Mouse (Mus musculus) CH12.LX (cell line): ENCODE data around the gene Phf7. TPM values are rescaled to one million over a fixed set of nuclear protein-coding genes. Genes with fewer than 3 reads are reported as not detected.

Source experiments
- DNase-seq: peaks from one replicate; pipeline ENCODE4 v3.0.0-alpha.2; 2013; ENCODE audit errors: extremely low read depth
- H3K27ac ChIP-seq: 2 replicates; pipeline ENCODE4 v1.5.1; 2012; ENCODE audit warnings: low read depth, mild to moderate bottlenecking, control low read depth, moderate library complexity; ENCODE audit not compliant: insufficient read depth
- H3K27me3 ChIP-seq: replicated peaks from 2 replicates; pipeline ENCODE3; 2012; ENCODE audit warnings: inconsistent platforms
- H3K36me3 ChIP-seq, 2 experiments: replicated peaks in 1 of 2; 2 replicates each; pipeline versions ENCODE3 to v1.6.1; 2012; ENCODE audit warnings: inconsistent platforms in 1 of 2, low read length in 1 of 2, mild to moderate bottlenecking in 1 of 2, mixed read lengths in 1 of 2, moderate library complexity in 1 of 2; ENCODE audit not compliant: control insufficient read depth in 1 of 2, insufficient read depth in 1 of 2
- H3K4me1 ChIP-seq, 2 experiments: 2 replicates each; pipeline ENCODE4 v1.6.1; 2012; ENCODE audit warnings: inconsistent platforms in 1 of 2, moderate library complexity in 1 of 2; ENCODE audit not compliant: insufficient read depth in 2 of 2, control insufficient read depth in 1 of 2
- H3K4me2 ChIP-seq: 2 replicates; pipeline ENCODE4 v1.6.1; 2012; ENCODE audit warnings: low read depth, mild to moderate bottlenecking, control low read depth; ENCODE audit not compliant: poor library complexity, insufficient read depth, severe bottlenecking
- H3K4me3 ChIP-seq, 3 experiments: fragments of 150-350 bp in 1 of 3; sonication (generic) in 1 of 3; replicated peaks in 1 of 3; 2 replicates each; pipeline versions ENCODE3 to v1.5.1; 2011 to 2012; ENCODE audit warnings: low read depth in 2 of 3, low read length in 2 of 3, mild to moderate bottlenecking in 2 of 3, moderate library complexity in 2 of 3, control low read depth in 1 of 3, improper control_type of control experiment in 1 of 3, inconsistent platforms in 1 of 3, mixed read lengths in 1 of 3; ENCODE audit not compliant: poor library complexity in 1 of 3
- H3K79me2 ChIP-seq: replicated peaks from 2 replicates; pipeline ENCODE4 v1.6.1; 2012; ENCODE audit warnings: mild to moderate bottlenecking, moderate library complexity; ENCODE audit not compliant: control insufficient read depth, poor library complexity, insufficient read depth, severe bottlenecking; ENCODE audit errors: extremely low read depth
- H3K9ac ChIP-seq: 2 replicates; pipeline ENCODE4 v1.6.1; 2012; ENCODE audit warnings: low read depth, mild to moderate bottlenecking, control low read depth, moderate library complexity; ENCODE audit not compliant: insufficient read depth
- H3K9me3 ChIP-seq: replicated peaks from 2 replicates; pipeline ENCODE3; 2012; ENCODE audit warnings: low read length, inconsistent platforms, mixed read lengths
- CHD1 ChIP-seq: IDR thresholded peaks from 2 replicates; pipeline ENCODE4 v1.6.1; 2012; ENCODE audit warnings: low read depth, low read length, improper control_type of control experiment, inconsistent platforms
- CHD2 ChIP-seq: IDR thresholded peaks from 2 replicates; pipeline ENCODE4 v1.6.1; 2011; ENCODE audit warnings: low read length, improper control_type of control experiment
- CTCF ChIP-seq, 2 experiments: IDR thresholded peaks in 1 of 2; conservative IDR thresholded peaks in 1 of 2; 2 replicates each; pipeline ENCODE4 v1.5.1; 2011 to 2012; ENCODE audit warnings: low read depth in 2 of 2, low read length in 2 of 2, improper control_type of control experiment in 1 of 2, inconsistent platforms in 1 of 2, mild to moderate bottlenecking in 1 of 2, moderate library complexity in 1 of 2
- E2F4 ChIP-seq: IDR thresholded peaks from 2 replicates; pipeline ENCODE4 v1.6.1; 2011; ENCODE audit warnings: low read depth, low read length, improper control_type of control experiment; ENCODE audit not compliant: insufficient replicate concordance
- ELF1 ChIP-seq: IDR thresholded peaks from 2 replicates; pipeline ENCODE4 v1.6.1; 2014; ENCODE audit warnings: low read depth, mild to moderate bottlenecking, inconsistent platforms, low read length, improper control_type of control experiment
- HCFC1 ChIP-seq: IDR thresholded peaks from 2 replicates; pipeline ENCODE4 v1.6.1; 2012; ENCODE audit warnings: low read depth, mild to moderate bottlenecking, inconsistent platforms, low read length, improper control_type of control experiment
- JUN ChIP-seq: IDR thresholded peaks from 2 replicates; pipeline ENCODE4 v1.6.1; 2011; ENCODE audit warnings: low read depth, mild to moderate bottlenecking, low read length, improper control_type of control experiment, moderate library complexity; ENCODE audit not compliant: insufficient read depth
- KAT2A ChIP-seq: IDR thresholded peaks from 2 replicates; pipeline ENCODE4 v1.6.1; 2012; ENCODE audit warnings: low read length, improper control_type of control experiment, inconsistent platforms; ENCODE audit not compliant: insufficient replicate concordance
- MAFK ChIP-seq: IDR thresholded peaks from 2 replicates; pipeline ENCODE4 v1.6.1; 2011; ENCODE audit warnings: low read length, improper control_type of control experiment; ENCODE audit not compliant: insufficient replicate concordance
- MAX ChIP-seq: IDR thresholded peaks from 2 replicates; pipeline ENCODE4 v1.6.1; 2011; ENCODE audit warnings: low read length, improper control_type of control experiment
- MAZ ChIP-seq: IDR thresholded peaks from 2 replicates; pipeline ENCODE4 v1.6.1; 2012; ENCODE audit warnings: low read depth, mild to moderate bottlenecking, inconsistent platforms, low read length, improper control_type of control experiment, moderate library complexity
- MXI1 ChIP-seq: IDR thresholded peaks from 2 replicates; pipeline ENCODE4 v1.6.1; 2011; ENCODE audit warnings: mild to moderate bottlenecking, low read depth, low read length, improper control_type of control experiment
- MYC ChIP-seq: IDR thresholded peaks from 2 replicates; pipeline ENCODE4 v1.6.1; 2011; ENCODE audit warnings: low read depth, mild to moderate bottlenecking, improper control_type of control experiment, low read length
- NELFE ChIP-seq: IDR thresholded peaks from 2 replicates; pipeline ENCODE4 v1.6.1; 2011; ENCODE audit warnings: low read depth, low read length, improper control_type of control experiment
- POLR2A ChIP-seq: IDR thresholded peaks from 2 replicates; pipeline ENCODE4 v1.6.1; 2011; ENCODE audit warnings: low read depth, mild to moderate bottlenecking, improper control_type of control experiment, low read length
- POLR2AphosphoS2 ChIP-seq: IDR thresholded peaks from 2 replicates; pipeline ENCODE4 v1.6.1; 2011; ENCODE audit warnings: low read depth, low read length, improper control_type of control experiment
- RAD21 ChIP-seq: IDR thresholded peaks from 2 replicates; pipeline ENCODE4 v1.6.1; 2011; ENCODE audit warnings: low read depth, mild to moderate bottlenecking, low read length, improper control_type of control experiment, moderate library complexity
- SIN3A ChIP-seq: IDR thresholded peaks from 2 replicates; pipeline ENCODE4 v1.6.1; 2012; ENCODE audit warnings: low read length, improper control_type of control experiment, inconsistent platforms
- TCF12 ChIP-seq: IDR thresholded peaks from 2 replicates; pipeline ENCODE4 v1.6.1; 2014; ENCODE audit warnings: low read depth, mild to moderate bottlenecking, inconsistent platforms, low read length, improper control_type of control experiment
- ZC3H11A ChIP-seq: IDR thresholded peaks from 2 replicates; pipeline ENCODE4 v1.6.1; 2012; ENCODE audit warnings: low read depth, mild to moderate bottlenecking, inconsistent platforms, low read length, improper control_type of control experiment
- ZKSCAN1 ChIP-seq: IDR thresholded peaks from 2 replicates; pipeline ENCODE4 v1.6.1; 2012; ENCODE audit warnings: low read depth, inconsistent platforms, low read length, improper control_type of control experiment, borderline replicate concordance
- dilution Hi-C: fragments of 300-500 bp; cut with MboI; formaldehyde crosslinking; loops from 2 replicates; pipeline ENCODE4 v1.14.3; 2020; ENCODE audit warnings: low sequenced_read_pairs; ENCODE audit not compliant: extremely low pct_unique_long_range_greater_than_20kb, extremely low pct_ligation_motif_present
- in situ Hi-C: fragments of 300-500 bp; cut with MboI; formaldehyde crosslinking; loops from 3 replicates; pipeline ENCODE4 v1.14.3; 2019; ENCODE audit warnings: low sequenced_read_pairs, low pct_ligation_motif_present, low pct_unique_long_range_greater_than_20kb, mixed read lengths
- polyA plus RNA-seq: library from polyadenylated mRNA; unstranded; fragments of >175 nt; gene quantifications from 2 replicates; pipeline ENCODE4 v1.2.1, GENCODE M21; 2012; ENCODE audit warnings: low read depth; ENCODE audit not compliant: insufficient read length
- total RNA-seq, 2 experiments: library from RNA; depleted of rRNA; stranded (reverse); fragments of 300-350 nt in 1 of 2; fragments of >200 nt in 1 of 2; gene quantifications; 2 replicates each; pipeline ENCODE4 v1.2.3; 2012 to 2014

The Phf7 gene
- total and polyA plus RNA-seq, 3 experiments = 10.0 to 13.9 (median 13.5) TPM

- peaks cover 12% of the 10 kb centered on the region for H3K27me3 ChIP-seq
- H3K4me1 ChIP-seq = peaks cover 5 to 20% of the 10 kb centered on the region in 2 experiments; a peak in 3 of 4 replicates
- TF ChIP-seq ZKSCAN1 = no peak
- TF ChIP-seq E2F4 = no peak
- TF ChIP-seq CHD2 = no peak
- TF ChIP-seq HCFC1 = no peak
- TF ChIP-seq SIN3A = no peak
- no peak for TF ChIP-seq MXI1
- TF ChIP-seq CHD1 = no peak
- TF ChIP-seq POLR2AphosphoS2 = no peak
- TF ChIP-seq ZC3H11A = no peak
- no peak for TF ChIP-seq MAFK
- no peak for TF ChIP-seq TCF12
- TF ChIP-seq ELF1 = no peak
- TF ChIP-seq POLR2A = no peak
- TF ChIP-seq RAD21 = no peak
- no peak for TF ChIP-seq NELFE
- TF ChIP-seq JUN = no peak
- TF ChIP-seq MAZ = no peak
- H3K9ac ChIP-seq = no peak overlapping the region
- dilution Hi-C loops = no loop called here
- peaks cover 2 to 8% of the 10 kb centered on the region in 2 experiments for H3K36me3 ChIP-seq
- H3K27ac ChIP-seq = no peak overlapping the region
- peaks cover 23% of the 10 kb centered on the region for H3K79me2 ChIP-seq
- in situ Hi-C loops = no loop called here
- H3K4me2 ChIP-seq = no peak overlapping the region
- no peak for DNase-seq
- no peaks in the 10 kb centered on the region for H3K9me3 ChIP-seq
- H3K4me3 ChIP-seq = no peak overlapping the region
Measured at GRCm38 (mm10) chr14:31209133-31209557, 42.0 kb downstream of the Phf7 start.

- Histone ChIP-seq H3K79me2 (peaks cover 26% of the 10 kb centered on the region), H3K4me1 (peaks cover 5 to 24% of the 10 kb centered on the region in 2 experiments; a peak in 3 of 4 replicates), H3K27me3 (peaks cover 12% of the 10 kb centered on the region), H3K4me2 (peak within 1 kb of the TSS; percentile 57; the same call in 1 of the 2 replicates), H3K36me3 (peaks cover 10 to 18% of the 10 kb centered on the region in 2 experiments), H3K9ac (peak within 1 kb of the TSS; percentile 29; the same call in 1 of the 2 replicates), H3K9me3 (no peaks in the 10 kb centered on the region), H3K27ac (no peak within 1 kb of the TSS), H3K4me3 (peak within 1 kb of the TSS; percentile 61 to 79 (median 63))
- TF ChIP-seq ZC3H11A (no peak), KAT2A (no peak), MAX (no peak), CTCF (conservative IDR thresholded peaks at IDR 0.05 in 1 of 2, IDR thresholded peaks at IDR 0.05 in 1 of 2; ENCODE audit: low read depth in 2 of 2, low read length in 2 of 2) (no peak), MYC (no peak), ELF1 (no peak), CHD1 (no peak), HCFC1 (no peak), ZKSCAN1 (no peak)
- DNase-seq = no peak
- in situ Hi-C loops = no loop called here
- dilution Hi-C loops = no loop called here
Measured at GRCm38 (mm10) chr14:31208084-31208483, 43.0 kb downstream of the Phf7 start, which contains the start of gene Tnnc1. Tnnc1 (plus strand) TSS chr14:31208312.
